Mouse (Mus musculus): Measurements from ENCODE around the gene Dazap1. TPM values are rescaled to one million over a fixed set of nuclear protein-coding genes. Genes with fewer than 3 reads are reported as not detected.

Gene Dazap1
- total and polyA plus RNA-seq, 3 experiments, result 159 to 236 TPM; not detected in 1

DNA sequence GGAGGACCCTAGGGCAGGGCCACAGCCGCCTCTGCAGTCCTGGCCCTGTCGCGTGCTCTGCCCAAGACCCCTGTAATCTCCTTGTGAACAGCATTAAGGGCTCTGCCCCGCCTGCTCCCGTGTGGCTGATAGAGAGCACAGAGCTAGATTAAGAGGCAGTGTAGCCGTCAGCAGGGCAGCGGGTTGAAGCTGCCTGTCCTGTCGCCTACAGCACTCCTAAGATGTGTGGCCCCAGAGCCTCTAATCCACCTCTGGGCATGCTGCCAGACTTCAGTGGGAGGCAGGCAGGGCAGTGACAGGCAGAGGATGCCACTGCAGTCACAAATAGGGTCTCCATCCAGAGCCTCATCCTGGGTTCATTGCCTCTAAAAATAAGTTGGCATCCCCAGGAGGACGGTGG, 19.2 kb upstream of the Dazap1 start:
- Histone ChIP-seq H3K27ac (ENCODE audit: control insufficient read depth, low read depth, low read length) (no peak overlapping the region), H3K4me3 (ENCODE audit: control insufficient read depth in 1 of 2, insufficient read depth in 1 of 2, low read depth in 2 of 2, low read length in 2 of 2) (no peak overlapping the region), H3K27me3 (ENCODE audit: control insufficient read depth in 1 of 2, insufficient read depth in 2 of 2, low read length in 2 of 2) (no peaks in the 10 kb centered on the region), H3K4me1 (ENCODE audit: control insufficient read depth in 1 of 2, insufficient read depth in 2 of 2, low read length in 2 of 2) (peaks cover 0 to 4% of the 10 kb centered on the region in 2 experiments; a peak in 2 of 4 replicates), H3K9ac (ENCODE audit: control insufficient read depth, low read depth, low read length, poor library complexity, severe bottlenecking) (no peak overlapping the region), H3K9me3 (replicated peaks; ENCODE audit: insufficient read depth, low read length) (no peaks in the 10 kb centered on the region), H3K79me2 (ENCODE audit: control insufficient read depth, insufficient read depth, low read length, poor library complexity) (no peaks in the 10 kb centered on the region), H3K36me3 (ENCODE audit: control insufficient read depth in 1 of 2, insufficient read depth in 2 of 2, low read length in 2 of 2) (peaks cover 0 to 3% of the 10 kb centered on the region in 2 experiments; a peak in 3 of 4 replicates)
- TF ChIP-seq ELF1 (IDR thresholded peaks at IDR 0.05; ENCODE audit: low read depth, low read length) (no peak), ZC3H11A (IDR thresholded peaks at IDR 0.05; ENCODE audit: low read depth, low read length) (no peak), RAD21 (IDR thresholded peaks at IDR 0.05; ENCODE audit: low read depth, low read length) (no peak), MYB (IDR thresholded peaks at IDR 0.05; ENCODE audit: low read depth, low read length) (no peak), TBP (IDR thresholded peaks at IDR 0.05; ENCODE audit: low read depth, low read length) (no peak), MYC (IDR thresholded peaks at IDR 0.05; ENCODE audit: low read depth, low read length) (no peak), CHD2 (IDR thresholded peaks at IDR 0.05; ENCODE audit: low read length) (no peak), MAX (IDR thresholded peaks at IDR 0.05; ENCODE audit: low read length) (no peak), TAL1 (IDR thresholded peaks at IDR 0.05; ENCODE audit: low read length) (no peak)
- no peak for DNase-seq (ENCODE audit: low read depth, low spot score)

- DNase-seq (ENCODE audit: low read depth, low spot score), result no peak
- Histone ChIP-seq H3K36me3 (ENCODE audit: control insufficient read depth in 1 of 2, insufficient read depth in 2 of 2, low read length in 2 of 2) (peaks cover 0 to 3% of the 10 kb centered on the region in 2 experiments; a peak in 2 of 4 replicates), H3K79me2 (ENCODE audit: control insufficient read depth, insufficient read depth, low read length, poor library complexity) (no peaks in the 10 kb centered on the region), H3K27ac (ENCODE audit: control insufficient read depth, low read depth, low read length) (no peak overlapping the region), H3K9ac (ENCODE audit: control insufficient read depth, low read depth, low read length, poor library complexity, severe bottlenecking) (no peak overlapping the region), H3K9me3 (replicated peaks; ENCODE audit: insufficient read depth, low read length) (no peaks in the 10 kb centered on the region), H3K4me1 (ENCODE audit: control insufficient read depth in 1 of 2, insufficient read depth in 2 of 2, low read length in 2 of 2) (peaks cover 0 to 4% of the 10 kb centered on the region in 2 experiments; a peak in 2 of 4 replicates), H3K27me3 (ENCODE audit: control insufficient read depth in 1 of 2, insufficient read depth in 2 of 2, low read length in 2 of 2) (no peaks in the 10 kb centered on the region), H3K4me3 (ENCODE audit: control insufficient read depth in 1 of 2, insufficient read depth in 1 of 2, low read depth in 2 of 2, low read length in 2 of 2) (no peak overlapping the region)
- TF ChIP-seq USF1 (IDR thresholded peaks at IDR 0.05; ENCODE audit: low read depth, low read length), result no peak
- no peak for TF ChIP-seq POLR2A (IDR thresholded peaks at IDR 0.05; ENCODE audit: control insufficient read depth in 1 of 2, insufficient read depth in 1 of 2, low read depth in 1 of 2, low read length in 2 of 2, poor library complexity in 1 of 2)
- no peak for TF ChIP-seq CHD2 (IDR thresholded peaks at IDR 0.05; ENCODE audit: low read length)
Observed at GRCm38 (mm10) chr10:80242607-80243006, 18.7 kb upstream of the Dazap1 start.

DNA sequence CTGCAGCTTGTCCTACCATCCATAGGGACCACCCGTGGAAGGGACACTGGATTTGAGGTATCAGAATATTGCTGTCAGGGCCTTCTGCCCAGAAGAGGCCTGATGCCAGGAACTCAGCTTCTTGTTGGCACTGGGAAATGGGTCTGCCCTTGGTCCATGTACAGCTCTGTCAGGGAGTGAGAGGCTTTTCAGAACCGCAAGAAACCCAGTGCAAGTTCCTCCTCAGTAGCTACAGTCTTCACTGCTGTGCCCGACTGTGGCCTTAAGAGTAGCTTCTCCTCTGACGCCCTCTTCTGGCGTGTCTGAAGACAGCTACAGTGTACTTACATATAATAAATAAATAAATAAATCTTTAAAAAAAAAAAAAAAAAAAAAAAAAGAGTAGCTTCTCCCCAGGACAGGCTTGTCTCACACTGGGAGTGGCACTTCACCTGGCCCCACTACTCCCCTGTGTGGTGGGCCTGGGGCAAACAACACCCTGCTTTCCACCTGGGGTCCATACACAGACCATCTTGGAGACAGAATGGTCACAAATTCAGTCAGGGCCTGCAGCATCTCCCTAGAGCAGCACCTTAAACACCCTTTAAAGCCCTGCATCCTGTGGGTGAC, 16.4 kb upstream of the Dazap1 start:
- Histone ChIP-seq H3K4me3 (ENCODE audit: control insufficient read depth in 1 of 2, insufficient read depth in 1 of 2, low read depth in 2 of 2, low read length in 2 of 2) (no peak overlapping the region), H3K27ac (ENCODE audit: control insufficient read depth, low read depth, low read length) (no peak overlapping the region), H3K36me3 (ENCODE audit: control insufficient read depth in 1 of 2, insufficient read depth in 2 of 2, low read length in 2 of 2) (peaks cover 0 to 3% of the 10 kb centered on the region in 2 experiments; a peak in 2 of 4 replicates), H3K9me3 (replicated peaks; ENCODE audit: insufficient read depth, low read length) (no peaks in the 10 kb centered on the region), H3K9ac (ENCODE audit: control insufficient read depth, low read depth, low read length, poor library complexity, severe bottlenecking) (no peak overlapping the region), H3K27me3 (ENCODE audit: control insufficient read depth in 1 of 2, insufficient read depth in 2 of 2, low read length in 2 of 2) (no peaks in the 10 kb centered on the region), H3K79me2 (ENCODE audit: control insufficient read depth, insufficient read depth, low read length, poor library complexity) (peaks cover 8% of the 10 kb centered on the region), H3K4me1 (ENCODE audit: control insufficient read depth in 1 of 2, insufficient read depth in 2 of 2, low read length in 2 of 2) (peaks cover 0 to 4% of the 10 kb centered on the region in 2 experiments; a peak in 2 of 4 replicates)
- DNase-seq (ENCODE audit: low read depth, low spot score), result peak; percentile 70
- TF ChIP-seq GABPA (IDR thresholded peaks at IDR 0.05; ENCODE audit: low read depth, low read length), result no peak
- no peak for TF ChIP-seq MAX (IDR thresholded peaks at IDR 0.05; ENCODE audit: low read length)
- no peak for TF ChIP-seq NELFE (IDR thresholded peaks at IDR 0.05; ENCODE audit: low read depth, low read length)
- TF ChIP-seq ZNF384 (IDR thresholded peaks at IDR 0.05; ENCODE audit: low read depth, low read length), result peak; percentile 88; the same call in 1 of the 2 replicates
- no peak for TF ChIP-seq ZKSCAN1 (IDR thresholded peaks at IDR 0.05; ENCODE audit: low read depth, low read length)
- no peak for TF ChIP-seq POLR2AphosphoS5 (IDR thresholded peaks at IDR 0.05; ENCODE audit: borderline replicate concordance, low read depth, low read length)
- no peak for TF ChIP-seq UBTF (IDR thresholded peaks at IDR 0.05; ENCODE audit: borderline replicate concordance, insufficient read depth, low read depth, low read length)
- no peak for TF ChIP-seq ELF1 (IDR thresholded peaks at IDR 0.05; ENCODE audit: low read depth, low read length)
- TF ChIP-seq MEF2A (IDR thresholded peaks at IDR 0.05; ENCODE audit: extremely low read depth, insufficient replicate concordance, low read depth, low read length, poor library complexity, severe bottlenecking), result no peak
- no peak for TF ChIP-seq E2F4 (IDR thresholded peaks at IDR 0.05; ENCODE audit: borderline replicate concordance, low read depth, low read length)
- TF ChIP-seq MAZ (IDR thresholded peaks at IDR 0.05; ENCODE audit: low read depth, low read length), result no peak
- TF ChIP-seq RAD21 (IDR thresholded peaks at IDR 0.05; ENCODE audit: low read depth, low read length), result peak; percentile 39
- no peak for TF ChIP-seq CHD2 (IDR thresholded peaks at IDR 0.05; ENCODE audit: low read length)
- TF ChIP-seq MYC (IDR thresholded peaks at IDR 0.05; ENCODE audit: low read depth, low read length), result no peak
- no peak for TF ChIP-seq TCF12 (IDR thresholded peaks at IDR 0.05; ENCODE audit: low read depth, low read length)
- no peak for TF ChIP-seq USF2 (IDR thresholded peaks at IDR 0.05; ENCODE audit: borderline replicate concordance in 1 of 2, insufficient read depth in 1 of 2, low read depth in 1 of 2, low read length in 2 of 2)
- TF ChIP-seq RCOR1 (IDR thresholded peaks at IDR 0.05; ENCODE audit: low read depth, low read length), result no peak
- TF ChIP-seq ZMIZ1 (IDR thresholded peaks at IDR 0.05; ENCODE audit: low read depth, low read length), result no peak

Data from MEL (cell line).